Mouse (Mus musculus) mesoderm, embryonic 11.5 days (tissue): ENCODE measurements at regions not wholly inside any gene's neighbourhood (a gene's known extent, or its start where the extent isn't known, plus 50 kb on each side); places are given as distances from the start of the nearest gene placed in this dataset.

Experiments used
- DNase-seq: peaks from one replicate; pipeline ENCODE4 v3.0.0-alpha.2; 2012; ENCODE audit warnings: low read depth, low spot score

- DNase-seq: no peak
These were observed 56.6 kb upstream of the Serpine2 start for GRCm38 (mm10) chr1:79917426-79918150.
